Mouse (Mus musculus): ENCODE data around the gene Kctd17.

DNA sequence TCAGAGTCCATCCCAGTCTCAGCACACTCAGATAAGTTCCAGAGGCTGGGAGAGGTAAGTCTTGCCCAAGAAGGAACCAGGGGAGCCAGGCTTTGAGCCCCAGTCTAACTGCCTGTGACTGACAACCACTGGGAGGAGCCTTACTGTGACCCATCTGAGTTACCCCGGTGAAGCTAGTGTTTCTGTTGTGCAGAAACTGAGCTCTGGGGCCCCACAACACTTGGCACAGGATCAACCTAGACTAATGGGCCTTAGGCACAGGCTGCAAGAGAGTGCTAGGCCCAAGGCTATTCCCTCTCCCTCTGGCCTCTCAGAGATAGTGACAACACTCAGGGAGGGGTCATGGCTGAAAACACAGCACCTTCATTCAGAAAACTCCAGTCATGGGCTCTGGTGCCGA lies 22.8 kb downstream of the Kctd17 start:
- TF ChIP-seq CTCF (IDR thresholded peaks at IDR 0.05; ENCODE audit: borderline replicate concordance, control insufficient read depth, extremely low read depth, insufficient read depth, low read length, poor library complexity) (no peak), POLR2A (IDR thresholded peaks at IDR 0.05; ENCODE audit: control insufficient read depth, extremely low read depth, insufficient read depth, low read length, poor library complexity) (no peak)

Measured in thymus, adult 2 months (tissue).